Mouse (Mus musculus) thymus, postnatal 0 days (tissue): ENCODE data around the gene Olfr521. TPM values are rescaled to one million over a fixed set of nuclear protein-coding genes. Genes with fewer than 3 reads are reported as not detected.
"Not testable (repeated sequence)": the region's sequence is repeated elsewhere in the genome, so short reads cannot be mapped to it uniquely, and the experiment has no call there.

Experiments
- DNase-seq: peaks from one replicate; pipeline ENCODE4 v3.0.0-alpha.2; 2015; ENCODE audit warnings: low spot score
- polyA plus RNA-seq: library from polyadenylated mRNA; unstranded; fragments of >200 nt; fragmentation: Nextera tagmentation; extraction: Ambion mirVana; gene quantifications from 2 replicates; pipeline ENCODE4 v1.2.1, GENCODE M21; 2015

Olfr521 gene
- polyA plus RNA-seq, 1 experiment from 2014 or later, result not detected

DNA sequence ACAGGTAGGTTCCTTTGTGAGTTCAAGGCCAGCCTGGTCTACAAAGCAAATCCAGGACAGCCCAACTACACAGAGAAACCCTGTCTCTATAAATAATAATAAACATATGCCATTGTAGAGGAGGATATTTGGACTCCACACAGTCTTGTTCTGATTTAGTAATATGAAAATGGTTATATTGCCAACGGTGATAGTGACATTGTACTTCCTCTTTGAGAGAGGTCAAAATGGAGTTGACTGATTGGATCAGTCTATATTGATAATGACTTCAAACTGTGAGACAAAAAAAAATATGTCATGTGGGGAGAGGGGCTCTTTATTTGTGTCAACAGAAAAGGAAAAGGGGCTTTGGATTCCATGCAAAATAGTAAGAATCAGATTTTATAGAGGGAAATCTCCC, 42.0 kb downstream of the Olfr521 start:
- DNase-seq, result no peak

DNA sequence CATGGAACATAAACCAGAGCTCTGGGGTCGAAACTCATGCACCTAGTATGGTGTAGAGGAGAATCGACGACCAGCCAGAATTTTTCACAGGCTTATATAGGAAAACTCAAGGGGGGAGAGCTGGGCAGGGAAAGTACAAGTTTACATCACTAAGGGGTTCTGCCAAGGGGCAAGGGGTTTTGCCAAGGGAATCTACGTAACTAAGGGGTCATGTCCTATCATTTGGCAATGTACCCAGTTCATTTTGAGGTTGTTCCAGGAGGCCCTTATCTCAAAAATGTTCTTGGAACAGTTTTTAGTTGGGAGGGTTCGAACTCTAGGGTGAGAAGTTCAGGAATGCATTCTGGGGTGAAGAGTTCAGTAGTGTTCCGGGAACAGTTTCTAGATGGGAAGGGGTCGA, 43.7 kb downstream of the Olfr521 start:
- DNase-seq, result not testable (repeated sequence)

DNA sequence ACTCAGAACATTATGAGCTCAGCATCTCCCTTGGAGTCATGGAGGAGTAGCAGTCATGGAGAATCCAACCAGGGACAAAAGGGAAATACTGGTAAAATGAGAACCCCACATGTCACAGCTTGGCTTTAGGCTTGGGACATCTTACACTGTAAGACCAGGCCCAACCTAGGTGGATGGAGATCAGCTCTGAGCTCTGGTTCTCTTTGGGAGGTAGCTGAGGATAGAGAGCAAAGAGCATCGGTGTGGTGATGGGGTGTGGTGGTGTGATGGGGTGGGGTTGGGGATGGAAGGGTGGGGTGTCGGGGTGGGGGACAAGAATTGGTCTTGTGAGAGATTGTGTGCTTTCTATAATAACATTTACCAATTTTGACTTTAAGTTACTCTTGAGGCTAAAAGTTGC, 47.5 kb downstream of the Olfr521 start:
- DNase-seq, result no peak

DNA sequence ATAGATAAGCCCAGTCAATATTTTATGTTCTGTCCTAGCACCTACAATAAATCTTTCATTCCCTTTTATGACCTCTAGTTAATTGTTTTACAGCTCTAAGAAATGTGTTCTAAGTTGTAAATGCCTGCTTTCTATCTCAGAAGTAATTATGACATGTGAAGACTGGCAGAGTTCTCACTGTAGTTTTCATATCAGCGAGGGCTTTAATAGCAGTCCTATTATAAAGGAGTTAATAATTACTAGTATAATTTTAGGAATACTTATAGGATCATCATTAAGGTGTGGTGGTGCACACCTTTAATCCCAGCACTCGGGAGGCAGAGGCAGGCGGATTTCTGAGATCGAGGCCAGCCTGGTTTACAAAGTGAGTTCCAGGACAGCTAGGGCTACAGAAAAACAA, 48.4 kb downstream of the Olfr521 start:
- no peak for DNase-seq

DNA sequence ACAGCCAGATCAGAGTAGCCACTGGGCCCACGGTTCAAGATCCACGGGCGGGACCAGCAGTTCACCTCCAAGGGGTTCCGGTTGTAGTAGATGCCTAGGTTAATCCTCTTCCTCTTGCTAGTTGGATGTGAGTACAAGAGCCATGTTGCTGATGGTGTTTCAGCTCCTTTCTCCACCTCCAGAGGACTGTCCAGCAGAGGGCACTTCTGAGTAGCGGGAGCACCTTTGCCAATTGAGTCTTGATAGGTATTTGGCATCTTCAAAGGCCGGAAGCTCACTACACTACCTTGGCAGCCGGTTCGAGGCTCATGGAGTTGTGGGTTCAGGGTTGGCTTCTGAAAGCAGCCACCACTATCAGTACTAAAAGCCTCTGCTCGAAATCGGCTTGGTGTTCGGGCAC, 50.1 kb downstream of the Olfr521 start:
- DNase-seq, result peak; percentile 49

DNA sequence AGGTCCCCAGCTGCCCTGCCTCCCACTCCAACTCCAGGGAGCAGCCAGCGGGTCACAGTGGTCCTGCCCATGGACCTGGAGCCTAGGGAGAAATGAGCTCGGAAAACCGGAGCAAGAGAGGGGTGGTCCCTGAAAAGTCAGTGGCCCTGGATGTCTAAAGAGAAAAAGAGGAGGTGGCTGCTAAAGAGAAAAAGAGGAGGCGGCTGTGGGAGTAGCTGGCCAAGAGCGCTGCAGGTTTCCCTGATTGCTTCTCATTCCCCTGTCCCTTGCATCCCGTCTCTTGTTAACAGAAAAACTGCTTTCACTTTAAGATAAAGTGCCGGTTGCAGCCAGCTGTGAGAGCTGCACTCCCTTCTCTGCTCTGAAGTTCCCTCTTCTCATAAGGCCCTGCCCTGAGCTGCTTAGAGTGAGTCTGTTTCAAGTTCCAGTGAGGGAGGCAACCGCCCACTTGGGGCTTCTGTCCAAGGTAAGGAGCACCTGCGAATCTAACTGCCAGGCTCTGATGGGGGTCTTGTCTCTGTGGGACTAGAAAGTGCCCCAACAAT, 54.9 kb downstream of the Olfr521 start:
- peak; percentile 83 for DNase-seq

Other genes starting within 250 kb of the Olfr521 start
- gene Arrb1, start 228.0 kb upstream of the Olfr521 start, polyA plus RNA-seq, result 4.6 and 5.2 TPM in 2 replicates
- 1.4 and 1.6 TPM in 2 replicates for gene Tpbgl, start 136.4 kb upstream of the Olfr521 start, polyA plus RNA-seq
- gene Slco2b1, start 52.2 kb upstream of the Olfr521 start, polyA plus RNA-seq, result 11.3 and 13.9 TPM in 2 replicates
- not detected in 2 replicates for gene Olfr520, start 33.2 kb upstream of the Olfr521 start, polyA plus RNA-seq
- 15.1 and 15.3 TPM in 2 replicates for gene Neu3, start 64.9 kb downstream of the Olfr521 start, polyA plus RNA-seq
- gene Xrra1, start 95.6 kb downstream of the Olfr521 start, polyA plus RNA-seq, result 9.4 and 13.8 TPM in 2 replicates
- 491 and 521 TPM in 2 replicates for gene Spcs2, start 100.0 kb downstream of the Olfr521 start, polyA plus RNA-seq
- gene Rnf169, start 216.9 kb downstream of the Olfr521 start, polyA plus RNA-seq, result 5.0 and 7.0 TPM in 2 replicates
- 0.08 TPM in 1 of 2 replicates, not detected in the other for gene Chrdl2, start 242.7 kb downstream of the Olfr521 start, polyA plus RNA-seq